Comparison of ENCODE assay signal across 18 mouse cellular contexts in the genomic region with DNA sequence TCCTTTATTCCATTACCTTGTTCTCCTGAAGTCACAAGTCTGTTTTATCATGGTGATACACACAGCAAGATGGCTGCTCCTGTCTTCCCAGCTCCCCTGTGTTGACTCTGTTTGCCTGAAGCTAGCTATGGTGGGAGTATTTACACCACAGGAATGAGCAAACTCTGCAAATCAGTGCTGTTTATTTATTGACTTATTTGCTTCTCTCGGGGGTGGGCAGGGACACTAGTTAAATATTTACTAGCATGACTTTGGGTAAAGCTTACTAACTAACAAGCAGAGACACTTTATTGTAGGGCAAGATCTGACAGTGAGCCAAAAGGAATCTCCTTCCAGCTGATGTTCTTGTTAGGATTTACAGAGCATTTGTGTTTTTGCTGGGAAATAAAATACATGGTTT.
DNase-seq lines count a peak whose midpoint lies in the region; ATAC-seq and TF ChIP-seq lines count a peak whose summit lies in the region.
"Had no signal": no experiment of that assay in that cellular context is flagged by ENCODE, and none has a peak within 500 bp of the region (broad histone marks: within the 10 kb centered on the region; RNA-seq: fewer than 3 reads in every experiment).

No protein-coding gene starts in this region.

- no peaks in the 10 kb centered on the region for H3K4me1 ChIP-seq in liver, adult 2 months (ENCODE audit: control insufficient read depth, insufficient read depth, low read length)
- H3K4me1 ChIP-seq in kidney, postnatal 0 days (replicated peaks; ENCODE audit: insufficient read depth, low read length) = no peaks in the 10 kb centered on the region
- no peaks in the 10 kb centered on the region; the same call in none of the 2 replicates for H3K4me1 ChIP-seq in forebrain, embryonic 16.5 days (replicated peaks; ENCODE audit: control insufficient read depth, insufficient read depth, low read length)
- H3K4me1 ChIP-seq: heart, embryonic 13.5 days had no signal

- peak; percentile 10 for DNase-seq in liver, adult 2 months (ENCODE audit: extremely low read depth, low read depth, low spot score)
- DNase-seq in liver = no peak
- DNase-seq in kidney, adult 9 months = peak; percentile 92
- DNase-seq in kidney, postnatal 0 days (ENCODE audit: low spot score) = peak; percentile 24
- DNase-seq in kidney, postnatal 36 days = peak; percentile 46 to 69
- DNase-seq in testis, postnatal 14 days (ENCODE audit: low spot score) = no peak
- DNase-seq: adrenal gland, adult 2 months; adrenal gland, postnatal 36 days; cerebellum, adult 2 months; cerebellum, postnatal 10 days; gastrocnemius, adult 2 months; gastrocnemius, postnatal 25 days; heart, postnatal 36 days had no signal

- no peak overlapping the region for H3K4me2 ChIP-seq in kidney, postnatal 0 days (ENCODE audit: low read length)
- H3K4me2 ChIP-seq in forebrain, embryonic 16.5 days (ENCODE audit: low read length) = no peak overlapping the region
- H3K4me2 ChIP-seq: forebrain, embryonic 13.5 days; heart, embryonic 13.5 days had no signal

- H3K27me3 ChIP-seq in liver, adult 2 months (ENCODE audit: control insufficient read depth, insufficient read depth, low read length) = 0 out of 2 replicates have a peak, but pooled peaks cover 3% of the 10 kb centered on the region
- no peaks in the 10 kb centered on the region for H3K27me3 ChIP-seq in kidney, postnatal 0 days (ENCODE audit: insufficient read depth, low read length)
- H3K27me3 ChIP-seq in forebrain, embryonic 16.5 days (replicated peaks; ENCODE audit: control insufficient read depth, insufficient read depth, low read length) = no peaks in the 10 kb centered on the region
- H3K27me3 ChIP-seq: forebrain, embryonic 13.5 days; heart, embryonic 13.5 days had no signal

- H3K79me2 ChIP-seq in liver, adult 2 months (ENCODE audit: control insufficient read depth, insufficient read depth, low read length) = no peaks in the 10 kb centered on the region

- H3K9me3 ChIP-seq in kidney, postnatal 0 days (replicated peaks; ENCODE audit: low read length) = no peaks in the 10 kb centered on the region
- H3K9me3 ChIP-seq in forebrain, embryonic 16.5 days (ENCODE audit: control insufficient read depth, low read length) = no peaks in the 10 kb centered on the region
- H3K9me3 ChIP-seq: embryonic facial prominence, embryonic 10.5 days; forebrain, embryonic 13.5 days; heart, embryonic 13.5 days had no signal

- H3K4me3 ChIP-seq in liver, adult 2 months (ENCODE audit: insufficient read depth, low read depth, low read length) = no peak overlapping the region
- H3K4me3 ChIP-seq in kidney, postnatal 0 days (replicated peaks; ENCODE audit: low read depth, low read length) = no peak overlapping the region
- no peak overlapping the region for H3K4me3 ChIP-seq in forebrain, embryonic 16.5 days (replicated peaks; ENCODE audit: low read length)
- H3K4me3 ChIP-seq: embryonic facial prominence, embryonic 10.5 days; forebrain, embryonic 13.5 days; gastrocnemius, adult 2 months; heart, embryonic 13.5 days had no signal

- H3K27ac ChIP-seq in liver, adult 2 months (replicated peaks; ENCODE audit: insufficient read depth, low read depth, low read length) = no peak overlapping the region
- H3K27ac ChIP-seq in kidney, postnatal 0 days = no peak overlapping the region
- H3K27ac ChIP-seq in forebrain, embryonic 16.5 days (ENCODE audit: low read length) = no peak overlapping the region
- H3K27ac ChIP-seq: embryonic facial prominence, embryonic 10.5 days; forebrain, embryonic 13.5 days; gastrocnemius, adult 2 months; heart, embryonic 13.5 days had no signal

- TF ChIP-seq CTCF in liver, adult 2 months (IDR thresholded peaks at IDR 0.05; ENCODE audit: low read depth, low read length) = no peak
- no peak for TF ChIP-seq CTCF in kidney, postnatal 0 days (IDR thresholded peaks at IDR 0.05; ENCODE audit: low read depth)

- no peak overlapping the region for H3K9ac ChIP-seq in liver, adult 2 months (ENCODE audit: low read depth, low read length)
- H3K9ac ChIP-seq in kidney, postnatal 0 days (ENCODE audit: low read depth, low read length) = no peak overlapping the region
- H3K9ac ChIP-seq in forebrain, embryonic 16.5 days (replicated peaks; ENCODE audit: low read depth, low read length) = no peak overlapping the region
- H3K9ac ChIP-seq: forebrain, embryonic 13.5 days; heart, embryonic 13.5 days had no signal

- no peaks in the 10 kb centered on the region for H3K36me3 ChIP-seq in liver, adult 2 months (ENCODE audit: control insufficient read depth, insufficient read depth, low read length)
- no peaks in the 10 kb centered on the region for H3K36me3 ChIP-seq in kidney, postnatal 0 days (ENCODE audit: insufficient read depth, low read length)
- H3K36me3 ChIP-seq in forebrain, embryonic 16.5 days (ENCODE audit: control insufficient read depth, insufficient read depth) = no peaks in the 10 kb centered on the region
- H3K36me3 ChIP-seq: embryonic facial prominence, embryonic 10.5 days; heart, embryonic 13.5 days had no signal

- ATAC-seq in kidney, postnatal 0 days (replicated peaks; ENCODE audit: low FRiP score, low read depth) = peak; percentile 79
- ATAC-seq in megakaryocyte, adult 5-6 weeks (ENCODE audit: poor library complexity, severe bottlenecking) = no peak
- no peak for ATAC-seq in forebrain, embryonic 16.5 days
- ATAC-seq: forebrain, embryonic 13.5 days had no signal

- TF ChIP-seq POLR2A in liver, adult 2 months (IDR thresholded peaks at IDR 0.05; ENCODE audit: extremely low read depth, insufficient read depth, low read length) = no peak

- WGBS in liver, adult 2 months = 2% methylated on average over 1 of the region's 1 CpGs
- 55% methylated on average over 1 of the region's 1 CpGs for WGBS in kidney, postnatal 0 days
- 93% methylated on average over 1 of the region's 1 CpGs for WGBS in forebrain, embryonic 16.5 days

Comparison
In these comparisons a context has a peak if more than half of its experiments do, and no peak if none do; other contexts are left out.
1. DNase-seq: peak in liver, adult 2 months (single experiment), kidney, adult 9 months (single experiment), kidney, postnatal 0 days (single experiment) and kidney, postnatal 36 days (2 of 2); none in liver (single experiment) and testis, postnatal 14 days (single experiment).